Mouse (Mus musculus) lung, postnatal 36 days (tissue): Measurements from ENCODE around the gene Lmntd2.

Experiments
- DNase-seq: peaks from one replicate; pipeline ENCODE4 v3.0.0; 2022; ENCODE audit warnings: mixed read lengths

Lmntd2 gene

DNA sequence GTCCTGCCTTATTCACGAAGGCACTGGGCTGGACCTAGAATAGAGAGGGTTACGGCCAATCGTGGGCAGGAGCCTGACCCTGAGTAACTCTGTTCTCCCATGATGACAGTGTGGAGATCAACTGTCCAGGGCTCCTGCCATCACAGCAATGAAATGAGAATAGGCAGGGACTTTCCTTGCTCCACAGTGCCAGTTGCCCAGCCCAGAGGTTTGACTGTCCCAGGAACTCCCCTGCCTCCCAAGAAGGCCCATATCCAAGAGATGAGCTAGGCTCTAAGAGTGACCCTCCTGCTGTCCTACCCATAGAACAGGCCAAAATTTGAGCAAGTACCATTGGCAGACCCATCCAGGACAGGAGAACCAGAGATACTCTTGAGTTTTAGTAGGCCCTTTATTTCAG is 25.1 kb downstream of the Lmntd2 start:
- no peak for DNase-seq

DNA sequence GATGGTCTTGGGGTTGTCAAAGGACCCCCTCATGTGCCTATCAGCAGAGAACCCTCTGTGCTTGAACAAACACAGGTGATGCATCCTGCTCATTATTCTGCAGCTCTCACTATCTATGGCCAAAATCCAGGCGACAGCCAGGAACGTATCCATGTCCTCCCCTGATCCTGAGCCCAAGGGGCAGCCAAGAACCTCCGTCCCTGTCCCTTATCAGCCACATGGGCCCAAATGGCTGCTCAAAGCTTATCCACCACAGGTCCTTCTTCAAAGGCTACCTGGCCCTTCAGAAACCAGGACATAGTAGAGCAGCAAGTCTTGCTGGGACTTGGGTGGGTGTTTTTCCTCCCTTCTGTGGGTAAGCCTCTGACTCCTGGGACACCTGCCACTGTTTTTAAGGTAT is 25.7 kb downstream of the Lmntd2 start:
- DNase-seq = no peak

DNA sequence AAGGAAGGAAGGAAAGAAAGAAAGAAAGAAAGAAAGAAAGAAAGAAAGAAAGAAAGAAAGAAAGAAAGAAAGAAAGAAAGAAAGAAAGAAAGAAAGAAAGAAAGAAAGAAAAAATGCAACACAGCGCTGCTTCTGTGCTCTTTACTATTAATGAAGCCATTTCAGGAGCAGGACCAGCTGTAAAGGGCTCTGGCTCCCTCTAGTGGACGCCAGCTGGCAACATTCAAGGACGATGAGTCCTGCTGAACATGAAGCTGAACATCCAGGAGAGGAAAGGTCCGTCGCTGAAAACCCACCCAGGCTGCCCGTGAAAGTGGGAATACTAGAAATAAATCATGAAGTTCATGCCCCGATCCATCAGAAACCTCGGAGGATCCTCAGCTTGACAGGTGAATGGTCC is 37.7 kb downstream of the Lmntd2 start:
- peak; percentile 96 for DNase-seq

- no peak for DNase-seq
Observed at GRCm38 (mm10) chr7:141175068-141175467, 38.8 kb downstream of the Lmntd2 start.

DNA sequence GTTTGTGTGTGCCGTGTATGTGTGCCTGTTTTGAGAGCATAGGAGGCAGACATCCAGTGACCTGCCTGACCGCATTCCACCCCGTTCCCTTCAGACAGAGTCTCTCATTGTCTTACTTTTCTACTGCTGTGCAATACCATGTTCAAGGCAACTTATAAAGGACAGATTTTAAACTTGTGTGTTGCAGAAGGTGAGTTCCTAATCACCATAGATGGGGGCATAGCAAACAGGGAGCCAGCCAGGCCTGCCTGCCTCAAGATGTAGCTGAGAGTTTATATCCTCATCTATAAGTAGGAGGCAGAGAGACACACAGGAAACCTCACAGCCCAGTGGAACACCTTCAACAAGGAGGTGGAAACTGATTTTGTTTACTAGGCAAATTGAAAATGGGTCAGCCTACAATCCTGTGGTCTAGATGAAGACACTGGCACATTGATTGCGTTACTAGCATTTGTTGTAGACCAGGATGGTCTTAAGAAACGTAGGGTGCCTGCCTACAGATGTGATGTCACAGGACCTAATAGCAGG is 40.5 kb downstream of the Lmntd2 start:
- DNase-seq = peak; percentile 7

- peak; percentile 96 for DNase-seq
Observed at GRCm38 (mm10) chr7:141172116-141173006, 41.5 kb downstream of the Lmntd2 start, which contains the start of gene Rnh1. Rnh1 (minus strand) TSS chr7:141172857.

- peak; percentile 47 for DNase-seq
Observed at GRCm38 (mm10) chr7:141169866-141170265, 44.0 kb downstream of the Lmntd2 start.

DNA sequence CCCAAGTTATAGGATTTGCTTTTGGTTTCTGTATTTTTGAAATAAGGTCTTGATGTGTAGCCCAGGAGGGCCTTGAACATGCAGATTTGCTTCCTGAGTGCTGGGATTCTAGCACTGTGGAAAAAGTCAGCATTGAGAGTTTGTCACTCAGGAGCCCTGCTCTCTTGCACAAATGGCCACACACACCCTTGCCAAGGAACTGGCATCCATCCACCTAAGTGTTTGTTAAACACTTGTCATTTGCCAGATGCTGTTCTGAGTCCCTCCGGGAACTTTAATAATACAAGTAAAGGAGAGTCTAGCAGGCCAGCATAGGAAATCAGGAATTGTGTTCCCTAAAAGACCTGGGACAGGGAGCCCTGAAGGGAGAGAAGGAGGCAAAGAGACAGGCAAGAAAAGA is 44.6 kb downstream of the Lmntd2 start:
- peak; percentile 91 for DNase-seq

DNA sequence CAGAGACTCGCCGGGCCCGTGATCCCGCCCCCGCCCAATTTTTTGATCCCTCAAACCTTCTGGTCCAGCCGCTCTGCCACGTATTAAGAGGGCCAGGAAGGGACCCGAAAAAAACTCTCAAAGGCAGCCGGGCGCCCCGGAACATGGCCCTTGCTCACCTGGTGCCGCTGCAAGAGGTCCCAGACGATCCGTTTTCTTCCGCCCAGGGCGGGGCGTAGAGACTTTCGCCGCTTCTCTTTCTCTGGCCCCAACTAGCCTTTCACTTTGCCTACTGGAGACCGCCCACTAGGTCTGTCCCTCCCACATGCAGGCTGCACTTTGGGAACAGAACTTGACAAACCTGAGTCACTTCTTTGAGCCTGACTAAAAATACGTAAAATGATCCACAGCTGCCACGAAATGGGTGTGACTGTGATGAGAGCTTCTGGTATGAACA is 45.3 kb downstream of the Lmntd2 start:
- DNase-seq = peak; percentile 93

DNA sequence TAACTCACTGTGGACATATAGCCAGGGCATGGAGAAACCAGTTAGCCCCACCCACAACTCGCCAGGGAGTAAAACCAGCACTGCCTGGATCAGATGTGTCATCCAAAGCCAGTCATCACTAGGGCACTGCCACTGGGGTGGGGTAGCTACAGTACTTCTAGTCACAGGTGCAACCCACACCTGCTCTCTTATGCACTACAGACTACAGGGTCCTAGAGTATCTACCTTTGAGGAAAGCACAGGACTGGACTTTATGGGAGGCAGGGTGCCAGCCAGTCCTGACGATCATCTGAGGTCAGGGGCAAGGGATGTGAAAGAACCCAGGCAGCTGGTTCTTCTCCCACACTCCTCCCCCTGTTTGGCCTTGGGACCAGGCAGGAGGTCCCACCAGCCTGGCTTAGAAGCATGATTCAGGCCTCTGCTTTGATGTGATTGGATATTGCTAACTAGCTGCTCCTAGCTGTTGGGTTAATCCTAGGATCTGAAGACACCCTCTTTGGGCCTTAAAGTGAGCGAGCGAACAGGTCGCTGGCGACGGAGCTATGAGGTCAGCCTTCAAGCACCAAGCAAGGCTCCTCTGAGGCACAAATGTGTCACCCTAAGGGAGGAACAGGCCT is 45.9 kb downstream of the Lmntd2 start:
- DNase-seq = peak; percentile 69

GRCm38 (mm10) chr7:141164850-141165249 is 49.0 kb downstream of the Lmntd2 start:
- peak; percentile 71 for DNase-seq

DNA sequence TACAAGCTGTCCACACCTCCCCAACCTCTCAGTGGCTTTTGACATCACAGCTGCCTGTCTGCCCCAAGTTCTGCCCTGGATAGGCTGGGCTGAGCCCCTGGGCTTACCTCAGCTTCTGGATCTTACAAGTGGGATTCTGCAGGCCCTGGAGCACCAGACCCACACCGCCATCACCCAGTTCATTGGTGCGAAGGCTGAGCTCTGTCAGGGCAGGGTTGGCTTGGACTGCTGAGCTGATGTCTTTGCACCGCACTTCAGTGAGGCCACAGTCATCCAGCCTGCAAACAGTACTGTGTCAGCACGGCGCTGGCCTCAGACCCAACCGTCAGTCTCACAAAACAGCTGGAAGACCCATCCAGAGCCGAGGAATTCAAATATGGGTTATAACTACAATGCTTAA is 49.5 kb downstream of the Lmntd2 start:
- no peak for DNase-seq
